Mouse (Mus musculus): ENCODE data around the gene C1qtnf9. TPM values are rescaled to one million over a fixed set of nuclear protein-coding genes. Genes with fewer than 3 reads are reported as not detected.

Gene C1qtnf9
- polyA plus RNA-seq, 1 experiment from 2014 or later, result not detected

DNA sequence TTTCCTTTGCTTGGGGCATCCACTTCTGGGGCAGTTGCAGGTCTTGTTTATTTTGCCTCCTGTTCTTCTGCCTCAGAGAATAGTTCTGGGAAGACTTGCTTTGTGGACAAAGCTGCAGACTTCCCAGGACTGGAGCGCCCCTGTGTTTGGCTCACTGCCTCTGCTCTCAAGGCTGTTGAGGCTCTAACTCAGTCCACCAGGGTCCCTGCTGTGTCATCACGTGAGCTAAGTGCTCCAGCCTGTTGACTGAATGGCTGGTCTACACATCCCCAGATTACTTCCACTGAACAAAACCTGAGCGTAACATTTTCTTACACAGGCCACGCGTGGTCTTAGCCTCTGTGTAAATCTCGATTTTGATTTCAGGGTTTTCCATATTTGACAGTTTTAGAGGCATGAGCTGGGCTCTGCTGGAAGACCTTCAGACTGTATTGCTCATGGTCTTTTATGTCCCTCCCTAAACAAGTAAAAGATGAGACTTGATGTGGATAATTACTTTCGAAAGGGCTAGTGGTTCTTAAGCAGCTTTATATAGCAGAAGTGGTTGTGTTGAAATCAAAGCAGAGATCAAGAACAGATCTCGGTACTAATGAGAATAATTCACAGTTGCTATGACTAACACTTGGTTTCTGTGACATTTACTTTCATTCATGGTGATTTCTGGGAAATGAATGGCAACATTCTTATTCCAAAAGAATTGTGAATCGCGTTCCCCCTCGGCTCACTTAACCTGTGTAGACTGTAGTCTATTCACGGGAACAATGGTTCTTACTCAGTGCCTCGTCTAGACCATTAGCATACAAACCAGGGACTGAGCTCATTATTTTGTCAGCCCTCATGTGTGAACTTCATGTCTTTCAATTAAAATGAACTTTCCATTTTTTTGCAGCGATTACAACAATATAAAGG, 14.8 kb upstream of the C1qtnf9 start:
- Histone ChIP-seq H3K9me3 (replicated peaks; ENCODE audit: control insufficient read depth, low read length) (no peaks in the 10 kb centered on the region), H3K4me1 (ENCODE audit: control insufficient read depth, insufficient read depth, low read length) (no peaks in the 10 kb centered on the region), H3K36me3 (replicated peaks; ENCODE audit: control insufficient read depth, insufficient read depth, low read depth, low read length) (no peaks in the 10 kb centered on the region; the same call in 1 of the 2 replicates), H3K27ac (replicated peaks; ENCODE audit: low read depth, low read length) (no peak overlapping the region), H3K9ac (replicated peaks; ENCODE audit: low read length) (no peak overlapping the region), H3K4me2 (ENCODE audit: low read depth, low read length) (no peak overlapping the region), H3K4me3 (ENCODE audit: low read depth, low read length) (no peak overlapping the region), H3K27me3 (ENCODE audit: control insufficient read depth, insufficient read depth, low read length) (no peaks in the 10 kb centered on the region)
- no peak for DNase-seq (ENCODE audit: low spot score)
- ATAC-seq (replicated peaks; ENCODE audit: insufficient number of reproducible peaks, low FRiP score, low TSS enrichment, low read depth), result no peak
- WGBS, result 77% methylated on average over 14 of the region's 14 CpGs

DNA sequence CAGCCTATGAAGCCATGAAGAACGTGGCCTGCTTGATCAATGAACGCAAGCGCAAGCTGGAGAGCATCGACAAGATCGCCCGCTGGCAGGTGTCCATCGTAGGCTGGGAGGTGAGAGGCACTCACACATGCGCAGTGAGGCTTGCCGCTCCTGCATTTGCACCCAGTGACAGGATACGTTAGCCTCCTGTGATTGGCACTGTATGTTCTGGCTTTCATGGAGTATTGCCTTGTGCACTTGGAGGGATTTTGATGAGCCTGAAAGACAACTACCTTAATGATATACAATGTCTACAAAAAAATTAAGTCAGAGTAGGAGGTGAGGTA, 14.2 kb upstream of the C1qtnf9 start:
- DNase-seq (ENCODE audit: low spot score), result no peak
- Histone ChIP-seq H3K27ac (replicated peaks; ENCODE audit: low read depth, low read length) (no peak overlapping the region), H3K9ac (replicated peaks; ENCODE audit: low read length) (no peak overlapping the region), H3K4me1 (ENCODE audit: control insufficient read depth, insufficient read depth, low read length) (no peaks in the 10 kb centered on the region), H3K36me3 (replicated peaks; ENCODE audit: control insufficient read depth, insufficient read depth, low read depth, low read length) (no peaks in the 10 kb centered on the region; the same call in 1 of the 2 replicates), H3K4me2 (ENCODE audit: low read depth, low read length) (no peak overlapping the region), H3K9me3 (replicated peaks; ENCODE audit: control insufficient read depth, low read length) (no peaks in the 10 kb centered on the region), H3K4me3 (ENCODE audit: low read depth, low read length) (no peak overlapping the region), H3K27me3 (ENCODE audit: control insufficient read depth, insufficient read depth, low read length) (no peaks in the 10 kb centered on the region)
- WGBS, result 96% methylated on average over 10 of the region's 10 CpGs
- no peak for ATAC-seq (replicated peaks; ENCODE audit: insufficient number of reproducible peaks, low FRiP score, low TSS enrichment, low read depth)

DNA sequence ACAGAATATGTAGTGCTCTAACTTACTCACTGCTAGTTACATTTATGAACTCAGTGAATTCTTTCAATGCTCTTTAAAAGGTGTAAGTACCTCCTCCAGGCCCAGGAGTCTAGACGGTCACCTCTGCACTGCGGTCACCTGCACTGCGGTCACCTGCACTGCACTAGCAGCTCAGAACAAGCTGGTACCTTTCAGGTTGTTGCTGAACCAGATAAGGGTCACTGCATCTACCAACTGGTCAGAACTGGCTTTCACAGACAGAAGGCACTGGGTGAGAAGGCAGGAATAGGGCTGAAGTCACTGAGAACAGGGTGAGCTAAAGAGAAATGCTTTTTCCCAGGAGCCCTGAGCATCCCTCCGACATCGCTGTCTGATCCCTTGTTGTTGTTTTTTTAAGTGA, 13.3 kb upstream of the C1qtnf9 start:
- Histone ChIP-seq H3K9me3 (replicated peaks; ENCODE audit: control insufficient read depth, low read length) (no peaks in the 10 kb centered on the region), H3K9ac (replicated peaks; ENCODE audit: low read length) (no peak overlapping the region), H3K4me3 (ENCODE audit: low read depth, low read length) (no peak overlapping the region), H3K36me3 (replicated peaks; ENCODE audit: control insufficient read depth, insufficient read depth, low read depth, low read length) (no peaks in the 10 kb centered on the region; the same call in 1 of the 2 replicates), H3K27ac (replicated peaks; ENCODE audit: low read depth, low read length) (no peak overlapping the region), H3K4me1 (ENCODE audit: control insufficient read depth, insufficient read depth, low read length) (no peaks in the 10 kb centered on the region), H3K4me2 (ENCODE audit: low read depth, low read length) (no peak overlapping the region), H3K27me3 (ENCODE audit: control insufficient read depth, insufficient read depth, low read length) (no peaks in the 10 kb centered on the region)
- ATAC-seq (replicated peaks; ENCODE audit: insufficient number of reproducible peaks, low FRiP score, low TSS enrichment, low read depth), result no peak
- DNase-seq (ENCODE audit: low spot score), result no peak
- WGBS, result 96% methylated on average over 5 of the region's 5 CpGs

DNA sequence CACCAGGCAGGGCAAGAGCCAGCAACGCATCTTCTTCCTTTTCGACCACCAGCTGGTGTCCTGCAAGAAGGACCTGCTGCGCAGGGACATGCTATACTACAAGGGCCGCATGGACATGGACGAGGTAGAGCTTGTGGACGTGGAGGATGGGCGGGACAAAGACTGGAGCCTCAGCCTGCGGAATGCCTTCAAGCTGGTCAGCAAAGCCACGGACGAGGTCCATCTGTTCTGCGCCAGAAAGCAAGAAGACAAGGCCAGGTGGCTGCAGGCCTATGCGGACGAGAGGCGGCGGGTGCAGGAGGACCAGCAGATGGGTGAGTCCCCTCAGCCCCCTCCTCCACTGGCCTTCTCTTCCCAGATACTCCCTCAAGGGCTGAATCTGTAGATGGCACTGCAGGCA, 11.7 kb upstream of the C1qtnf9 start:
- H3K36me3 ChIP-seq (replicated peaks; ENCODE audit: control insufficient read depth, insufficient read depth, low read depth, low read length), result no peaks in the 10 kb centered on the region; the same call in 1 of the 2 replicates
- 93% methylated on average over 15 of the region's 15 CpGs for WGBS
- H3K27me3 ChIP-seq (ENCODE audit: control insufficient read depth, insufficient read depth, low read length), result no peaks in the 10 kb centered on the region
- 0 out of 2 replicates have a peak, but pooled peaks have one; percentile 9 for ATAC-seq (replicated peaks; ENCODE audit: insufficient number of reproducible peaks, low FRiP score, low TSS enrichment, low read depth)
- H3K9me3 ChIP-seq (replicated peaks; ENCODE audit: control insufficient read depth, low read length), result no peaks in the 10 kb centered on the region
- H3K4me3 ChIP-seq (ENCODE audit: low read depth, low read length), result no peak overlapping the region
- H3K4me1 ChIP-seq (ENCODE audit: control insufficient read depth, insufficient read depth, low read length), result no peaks in the 10 kb centered on the region
- DNase-seq (ENCODE audit: low spot score), result no peak
- H3K4me2 ChIP-seq (ENCODE audit: low read depth, low read length), result no peak overlapping the region
- H3K27ac ChIP-seq (replicated peaks; ENCODE audit: low read depth, low read length), result no peak overlapping the region
- no peak overlapping the region for H3K9ac ChIP-seq (replicated peaks; ENCODE audit: low read length)

DNA sequence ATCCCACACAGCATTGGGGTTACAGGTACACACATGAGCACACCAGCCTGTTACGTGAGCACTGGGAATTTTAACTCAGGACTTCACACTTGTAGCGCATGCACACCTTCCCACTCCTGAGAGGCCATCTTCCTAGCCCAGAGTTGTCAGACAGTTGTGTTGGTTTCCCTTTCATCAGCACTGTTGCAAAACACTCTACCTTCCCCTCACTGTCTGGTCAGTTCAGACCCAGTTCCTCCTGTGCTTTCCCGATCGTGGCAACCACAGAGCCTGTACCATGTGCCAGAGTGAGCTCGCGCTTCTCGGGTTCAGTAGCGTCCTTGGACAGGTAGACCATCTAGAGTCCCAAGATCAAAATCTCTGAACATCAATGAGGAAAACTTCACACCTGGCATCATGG, 10.7 kb upstream of the C1qtnf9 start:
- no peak for DNase-seq (ENCODE audit: low spot score)
- no peak overlapping the region for H3K27ac ChIP-seq (replicated peaks; ENCODE audit: low read depth, low read length)
- no peaks in the 10 kb centered on the region for H3K27me3 ChIP-seq (ENCODE audit: control insufficient read depth, insufficient read depth, low read length)
- no peaks in the 10 kb centered on the region for H3K36me3 ChIP-seq (replicated peaks; ENCODE audit: control insufficient read depth, insufficient read depth, low read depth, low read length)
- 95% methylated on average over 8 of the region's 8 CpGs for WGBS
- no peaks in the 10 kb centered on the region for H3K9me3 ChIP-seq (replicated peaks; ENCODE audit: control insufficient read depth, low read length)
- H3K9ac ChIP-seq (replicated peaks; ENCODE audit: low read length), result no peak overlapping the region
- H3K4me1 ChIP-seq (ENCODE audit: control insufficient read depth, insufficient read depth, low read length), result no peaks in the 10 kb centered on the region
- H3K4me3 ChIP-seq (ENCODE audit: low read depth, low read length), result no peak overlapping the region
- no peak overlapping the region for H3K4me2 ChIP-seq (ENCODE audit: low read depth, low read length)
- no peak for ATAC-seq (replicated peaks; ENCODE audit: insufficient number of reproducible peaks, low FRiP score, low TSS enrichment, low read depth)

DNA sequence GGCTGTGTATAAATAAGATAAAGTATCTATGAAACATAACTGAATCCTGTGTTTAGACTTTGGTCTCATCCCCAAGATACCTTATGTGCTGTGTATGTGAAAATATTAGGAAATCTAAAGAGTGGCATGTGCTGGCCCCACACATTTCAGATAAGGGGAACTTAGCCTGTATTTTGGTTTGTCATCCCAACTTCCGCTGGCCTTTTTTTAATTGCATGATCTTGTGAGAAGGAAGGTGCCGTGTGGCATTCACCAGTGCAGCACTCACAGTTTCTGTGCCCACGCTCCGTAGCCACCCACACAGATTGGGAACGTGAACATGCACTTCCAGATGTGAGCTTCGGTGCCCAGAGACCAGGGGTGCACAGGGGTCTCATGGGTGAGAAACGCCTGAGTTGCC, 10.2 kb upstream of the C1qtnf9 start:
- H3K9me3 ChIP-seq (replicated peaks; ENCODE audit: control insufficient read depth, low read length), result no peaks in the 10 kb centered on the region
- no peak for ATAC-seq (replicated peaks; ENCODE audit: insufficient number of reproducible peaks, low FRiP score, low TSS enrichment, low read depth)
- no peak overlapping the region for H3K4me3 ChIP-seq (ENCODE audit: low read depth, low read length)
- no peak overlapping the region for H3K9ac ChIP-seq (replicated peaks; ENCODE audit: low read length)
- H3K4me2 ChIP-seq (ENCODE audit: low read depth, low read length), result no peak overlapping the region
- no peak for DNase-seq (ENCODE audit: low spot score)
- H3K4me1 ChIP-seq (ENCODE audit: control insufficient read depth, insufficient read depth, low read length), result no peaks in the 10 kb centered on the region
- H3K27me3 ChIP-seq (ENCODE audit: control insufficient read depth, insufficient read depth, low read length), result no peaks in the 10 kb centered on the region
- 94% methylated on average over 7 of the region's 7 CpGs for WGBS
- no peak overlapping the region for H3K27ac ChIP-seq (replicated peaks; ENCODE audit: low read depth, low read length)
- H3K36me3 ChIP-seq (replicated peaks; ENCODE audit: control insufficient read depth, insufficient read depth, low read depth, low read length), result no peaks in the 10 kb centered on the region

DNA sequence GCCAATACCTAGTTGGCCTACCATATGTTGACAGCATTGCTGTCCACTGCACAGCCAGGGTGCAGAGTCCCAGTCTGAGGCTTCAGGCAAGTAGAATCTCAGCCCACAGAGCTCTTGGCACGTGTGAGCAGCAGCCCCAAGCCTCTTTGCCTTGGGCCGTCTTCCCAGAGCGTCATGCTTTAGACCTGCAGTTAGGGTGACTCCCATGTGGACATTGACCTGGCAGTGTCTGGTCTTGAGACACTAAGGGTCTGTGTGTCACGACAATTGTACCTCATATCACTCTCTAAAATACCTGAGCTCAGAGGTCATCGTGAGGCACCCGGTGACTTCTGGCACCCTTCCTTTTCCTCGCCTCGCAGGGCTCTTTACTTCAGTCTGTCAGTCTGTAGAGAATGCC, 8.8 kb upstream of the C1qtnf9 start:
- H3K4me1 ChIP-seq (ENCODE audit: control insufficient read depth, insufficient read depth, low read length), result no peaks in the 10 kb centered on the region
- H3K9ac ChIP-seq (replicated peaks; ENCODE audit: low read length), result no peak overlapping the region
- no peak overlapping the region for H3K4me3 ChIP-seq (ENCODE audit: low read depth, low read length)
- no peaks in the 10 kb centered on the region for H3K9me3 ChIP-seq (replicated peaks; ENCODE audit: control insufficient read depth, low read length)
- no peak for DNase-seq (ENCODE audit: low spot score)
- no peak overlapping the region for H3K27ac ChIP-seq (replicated peaks; ENCODE audit: low read depth, low read length)
- ATAC-seq (replicated peaks; ENCODE audit: insufficient number of reproducible peaks, low FRiP score, low TSS enrichment, low read depth), result no peak
- 92% methylated on average over 8 of the region's 8 CpGs for WGBS
- H3K4me2 ChIP-seq (ENCODE audit: low read depth, low read length), result no peak overlapping the region
- H3K27me3 ChIP-seq (ENCODE audit: control insufficient read depth, insufficient read depth, low read length), result no peaks in the 10 kb centered on the region
- H3K36me3 ChIP-seq (replicated peaks; ENCODE audit: control insufficient read depth, insufficient read depth, low read depth, low read length), result no peaks in the 10 kb centered on the region

DNA sequence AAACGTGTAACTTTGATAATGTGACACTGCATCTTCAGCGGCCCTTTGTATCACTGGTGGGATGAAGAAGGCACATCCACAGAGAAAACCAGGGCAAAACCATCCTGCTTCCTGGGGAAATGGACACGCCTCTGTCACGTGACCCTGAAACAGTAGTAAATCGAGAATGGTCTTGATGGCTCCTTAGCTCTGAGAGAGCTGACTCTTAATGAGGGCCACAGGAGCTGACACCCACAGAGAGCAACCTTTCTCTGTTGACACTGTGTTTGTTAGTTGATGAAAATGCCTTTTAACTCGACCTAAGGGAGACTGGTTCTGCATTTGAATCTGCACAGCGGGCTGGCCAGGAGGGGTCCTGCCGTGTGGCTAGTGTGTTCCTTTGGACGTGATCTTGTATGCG, 6.1 kb upstream of the C1qtnf9 start:
- Histone ChIP-seq H3K27ac (replicated peaks; ENCODE audit: low read depth, low read length) (no peak overlapping the region), H3K4me1 (ENCODE audit: control insufficient read depth, insufficient read depth, low read length) (no peaks in the 10 kb centered on the region), H3K9me3 (replicated peaks; ENCODE audit: control insufficient read depth, low read length) (no peaks in the 10 kb centered on the region), H3K27me3 (ENCODE audit: control insufficient read depth, insufficient read depth, low read length) (no peaks in the 10 kb centered on the region), H3K9ac (replicated peaks; ENCODE audit: low read length) (no peak overlapping the region), H3K4me3 (ENCODE audit: low read depth, low read length) (no peak overlapping the region), H3K36me3 (replicated peaks; ENCODE audit: control insufficient read depth, insufficient read depth, low read depth, low read length) (no peaks in the 10 kb centered on the region), H3K4me2 (ENCODE audit: low read depth, low read length) (no peak overlapping the region)
- 80% methylated on average over 10 of the region's 10 CpGs for WGBS
- ATAC-seq (replicated peaks; ENCODE audit: insufficient number of reproducible peaks, low FRiP score, low TSS enrichment, low read depth), result no peak
- no peak for DNase-seq (ENCODE audit: low spot score)

Data from embryonic facial prominence, embryonic 11.5 days (tissue).